Mouse (Mus musculus) liver, embryonic 11.5 days (tissue): ENCODE measurements at regions not wholly inside any gene's neighbourhood (a gene's known extent, or its start where the extent isn't known, plus 50 kb on each side); places are given as distances from the start of the nearest gene placed in this dataset.
A peak's percentile ranks its signal among the peaks of the same experiment; 100 is the strongest.

Experiments
- ATAC-seq: fragments of 200-750 bp; cut with Nextera tagmentation; replicated peaks from 2 replicates; pipeline ENCODE4 v1.8.0; 2017; ENCODE audit warnings: moderate number of reproducible peaks, mild to moderate bottlenecking, moderate TSS enrichment, moderate library complexity; ENCODE audit not compliant: low FRiP score
- DNase-seq: peaks from one replicate; pipeline ENCODE4 v3.0.0-alpha.2; 2017; ENCODE audit warnings: low spot score
- H3K27ac ChIP-seq: fragments of 300-500 bp; sonication (generic); 2 replicates; pipeline ENCODE4 v1.5.1; 2014; ENCODE audit warnings: mild to moderate bottlenecking, low read depth, low read length, control low read depth
- H3K27me3 ChIP-seq: fragments of 300-500 bp; sonication (generic); replicated peaks from 2 replicates; pipeline ENCODE4 v1.6.1; 2014; ENCODE audit warnings: low read length, mixed read lengths; ENCODE audit not compliant: control insufficient read depth, insufficient read depth
- H3K36me3 ChIP-seq: fragments of 300-500 bp; sonication (generic); 2 replicates; pipeline ENCODE4 v1.6.1; 2014; ENCODE audit warnings: mild to moderate bottlenecking, low read length, moderate library complexity, mixed read lengths; ENCODE audit not compliant: control insufficient read depth, insufficient read depth
- H3K4me1 ChIP-seq: fragments of 300-500 bp; sonication (generic); replicated peaks from 2 replicates; pipeline ENCODE4 v1.6.1; 2014; ENCODE audit warnings: low read length, mixed read lengths; ENCODE audit not compliant: control insufficient read depth, insufficient read depth
- H3K4me2 ChIP-seq: fragments of 300-500 bp; sonication (generic); 2 replicates; pipeline ENCODE4 v1.6.1; 2014; ENCODE audit warnings: mild to moderate bottlenecking, control low read depth, moderate library complexity
- H3K4me3 ChIP-seq: fragments of 300-500 bp; sonication (generic); 2 replicates; pipeline ENCODE4 v1.5.1; 2014; ENCODE audit warnings: low read depth, low read length, control low read depth
- H3K9ac ChIP-seq: fragments of 300-500 bp; sonication (generic); 2 replicates; pipeline ENCODE4 v1.6.1; 2014; ENCODE audit warnings: low read depth, low read length, control low read depth
- H3K9me3 ChIP-seq: fragments of 300-500 bp; sonication (generic); 2 replicates; pipeline ENCODE4 v1.6.1; 2016; ENCODE audit warnings: low read length, inconsistent platforms, mixed read lengths; ENCODE audit not compliant: control insufficient read depth
- WGBS: fragments of 180-500 bp; shearing (Covaris S2); extraction: QIAGEN DNeasy Blood & Tissue Kit; methylation state at CpG from one replicate; pipeline ENCODE4 v1.1.7; 2014; 5-methylcytosine and 5-hydroxymethylcytosine counted together

GRCm38 (mm10) chr2:101440231-101440630, 184.3 kb upstream of the Rag2 start:
- no peak overlapping the region for H3K4me3 ChIP-seq
- no peaks in the 10 kb centered on the region for H3K36me3 ChIP-seq
- no peaks in the 10 kb centered on the region for H3K27me3 ChIP-seq
- DNase-seq (no peak), ATAC-seq (no peak)
- H3K4me1 ChIP-seq, result no peaks in the 10 kb centered on the region
- 60% methylated on average over 5 of the region's 5 CpGs for WGBS
- H3K27ac ChIP-seq, result no peak overlapping the region
- no peaks in the 10 kb centered on the region for H3K9me3 ChIP-seq
- H3K9ac ChIP-seq, result no peak overlapping the region
- no peak overlapping the region for H3K4me2 ChIP-seq

GRCm38 (mm10) chr2:101441081-101441630, 183.4 kb upstream of the Rag2 start:
- H3K4me1 ChIP-seq, result no peaks in the 10 kb centered on the region
- 86% methylated on average over 5 of the region's 5 CpGs for WGBS
- no peak for ATAC-seq

GRCm38 (mm10) chr2:101455591-101455990, 168.9 kb upstream of the Rag2 start:
- Histone ChIP-seq H3K36me3 (no peaks in the 10 kb centered on the region), H3K9me3 (no peaks in the 10 kb centered on the region), H3K4me1 (no peaks in the 10 kb centered on the region), H3K9ac (no peak overlapping the region), H3K27ac (no peak overlapping the region), H3K4me3 (no peak overlapping the region), H3K4me2 (no peak overlapping the region), H3K27me3 (no peaks in the 10 kb centered on the region)
- DNase-seq (no peak), ATAC-seq (no peak)
- WGBS, result 78% methylated on average over 5 of the region's 5 CpGs

More at GRCm38 (mm10) chr2:101441081-101441630, 183.4 kb upstream of the Rag2 start:
- Histone ChIP-seq H3K9ac (no peak overlapping the region), H3K4me2 (no peak overlapping the region), H3K4me3 (no peak overlapping the region), H3K27me3 (no peaks in the 10 kb centered on the region), H3K36me3 (no peaks in the 10 kb centered on the region), H3K9me3 (no peaks in the 10 kb centered on the region), H3K27ac (no peak overlapping the region)
- no peak for DNase-seq

GRCm38 (mm10) chr2:101458959-101459358, 165.6 kb upstream of the Rag2 start:
- H3K27ac ChIP-seq, result no peak overlapping the region
- H3K4me3 ChIP-seq, result no peak overlapping the region
- H3K27me3 ChIP-seq, result no peaks in the 10 kb centered on the region
- no peak for ATAC-seq
- H3K4me2 ChIP-seq, result no peak overlapping the region
- no peaks in the 10 kb centered on the region for H3K9me3 ChIP-seq
- WGBS, result 79% methylated on average over 1 of the region's 1 CpGs
- no peak for DNase-seq
- H3K4me1 ChIP-seq, result no peaks in the 10 kb centered on the region
- no peaks in the 10 kb centered on the region for H3K36me3 ChIP-seq
- H3K9ac ChIP-seq, result no peak overlapping the region

GRCm38 (mm10) chr2:101462450-101462849, 162.1 kb upstream of the Rag2 start:
- WGBS, result 89% methylated on average over 1 of the region's 1 CpGs
- H3K36me3 ChIP-seq, result no peaks in the 10 kb centered on the region
- H3K27ac ChIP-seq, result no peak overlapping the region
- no peaks in the 10 kb centered on the region for H3K27me3 ChIP-seq
- H3K4me1 ChIP-seq, result no peaks in the 10 kb centered on the region
- no peak for DNase-seq
- no peak for ATAC-seq
- no peak overlapping the region for H3K4me2 ChIP-seq
- no peak overlapping the region for H3K4me3 ChIP-seq
- H3K9ac ChIP-seq, result no peak overlapping the region
- no peaks in the 10 kb centered on the region for H3K9me3 ChIP-seq

GRCm38 (mm10) chr2:101464291-101465140, 160.0 kb upstream of the Rag2 start:
- Histone ChIP-seq H3K4me3 (no peak overlapping the region), H3K4me2 (no peak overlapping the region), H3K27ac (no peak overlapping the region), H3K9me3 (no peaks in the 10 kb centered on the region), H3K9ac (no peak overlapping the region), H3K4me1 (no peaks in the 10 kb centered on the region), H3K27me3 (no peaks in the 10 kb centered on the region), H3K36me3 (no peaks in the 10 kb centered on the region)
- DNase-seq (no peak), ATAC-seq (no peak)
- 69% methylated on average over 9 of the region's 9 CpGs for WGBS

GRCm38 (mm10) chr2:101470569-101471100, 153.9 kb upstream of the Rag2 start:
- H3K4me1 ChIP-seq, result no peaks in the 10 kb centered on the region
- no peak overlapping the region for H3K27ac ChIP-seq
- H3K4me2 ChIP-seq, result no peak overlapping the region
- no peaks in the 10 kb centered on the region for H3K36me3 ChIP-seq
- ATAC-seq (no peak), DNase-seq (no peak)
- 78% methylated on average over 6 of the region's 6 CpGs for WGBS
- H3K27me3 ChIP-seq, result no peaks in the 10 kb centered on the region
- no peak overlapping the region for H3K4me3 ChIP-seq
- H3K9ac ChIP-seq, result no peak overlapping the region
- H3K9me3 ChIP-seq, result no peaks in the 10 kb centered on the region

- no peaks in the 10 kb centered on the region for H3K4me1 ChIP-seq
- DNase-seq, result peak; percentile 50
- no peaks in the 10 kb centered on the region for H3K27me3 ChIP-seq
- WGBS, result 32% methylated on average over 8 of the region's 8 CpGs
- no peaks in the 10 kb centered on the region for H3K36me3 ChIP-seq
- H3K4me3 ChIP-seq, result no peak overlapping the region
- H3K9ac ChIP-seq, result no peak overlapping the region
- H3K27ac ChIP-seq, result no peak overlapping the region
- ATAC-seq, result peak; percentile 75
- no peak overlapping the region for H3K4me2 ChIP-seq
- no peaks in the 10 kb centered on the region for H3K9me3 ChIP-seq
Observed at GRCm38 (mm10) chr2:101472449-101473115, 151.9 kb upstream of the Rag2 start.
